ENCODE assay signal across 8 mouse cellular contexts in the genomic region with DNA sequence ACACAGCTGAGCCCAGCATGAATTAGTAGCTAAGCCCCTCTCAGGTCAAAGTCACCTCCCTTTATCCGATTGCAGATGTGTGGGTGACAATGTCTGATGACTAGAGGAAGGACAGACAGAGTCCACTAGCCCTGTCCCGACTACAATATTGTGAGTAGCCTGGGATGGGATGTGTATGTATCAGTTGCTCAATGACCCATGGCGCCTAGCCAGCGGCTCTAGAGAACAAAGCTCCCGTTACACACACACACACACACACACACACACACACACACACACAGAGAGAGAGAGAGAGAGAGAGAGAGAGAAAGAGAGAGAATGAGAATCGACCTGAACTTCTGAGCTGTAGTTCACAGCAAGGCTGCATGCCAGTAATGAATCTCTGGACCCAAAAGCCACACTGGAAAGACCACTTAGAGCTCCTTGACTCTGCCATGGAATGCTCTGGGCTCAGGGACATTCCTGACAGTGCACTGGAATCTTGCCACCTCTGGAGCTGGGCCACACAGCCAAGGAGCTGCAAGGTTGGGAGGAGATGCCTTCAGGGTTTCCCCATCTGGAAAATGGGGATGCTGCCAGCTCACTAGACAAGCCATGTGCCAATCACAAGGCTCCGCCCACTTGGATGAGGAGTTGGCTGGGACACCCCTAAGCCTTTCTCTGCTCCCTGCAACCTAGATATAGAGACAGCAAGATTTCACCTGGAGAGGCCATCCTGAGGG. TPM values are rescaled to one million over a fixed set of nuclear protein-coding genes. Genes with fewer than 3 reads are reported as not detected.
A peak's percentile ranks its signal among the peaks of the same experiment; 100 is the strongest.
DNase-seq lines count a peak whose midpoint lies in the region; ATAC-seq lines count a peak whose summit lies in the region.
"Had no signal": no experiment of that assay in that cellular context is flagged by ENCODE, and none has a peak within 500 bp of the region (broad histone marks: within the 10 kb centered on the region; RNA-seq: fewer than 3 reads in every experiment).

No protein-coding gene starts in this region.

- peak; percentile 39 for DNase-seq in ovary, postnatal 36 days (ENCODE audit: low spot score)
- no peak for DNase-seq in ovary, adult 18-20 months (ENCODE audit: low spot score)
- peak; percentile 24 to 26 for DNase-seq in cerebellum, adult 18-20 months
- peak; percentile 58 for DNase-seq in heart, postnatal 4 days
- peak; percentile 81 for DNase-seq in skeletal muscle tissue, adult 2 months (ENCODE audit: low read depth, low spot score)
- DNase-seq in embryo, embryonic 10.5 days (ENCODE audit: low spot score): no peak
- DNase-seq: thymus, adult 18-20 months had no signal

- no peak for ATAC-seq in megakaryocyte progenitor cell, adult 5-6 weeks (replicated peaks; ENCODE audit: poor library complexity)

RNA-seq across cellular contexts. Expression of gene Pdgfa, which starts 6.3 kb away (rescaled TPM):
- 10 to 100 TPM; 54.5 to 59.3 TPM for total RNA-seq in heart, postnatal 4 days (2021)
- total RNA-seq in megakaryocyte progenitor cell, adult 5-6 weeks (2015): 0.25 and 0.71 TPM in 2 replicates
- total RNA-seq in megakaryocyte progenitor cell, adult 5-6 weeks (2017): 1.3 TPM in 1 of 2 replicates, not detected in the other

Comparison
In these comparisons a context has a peak if more than half of its experiments do, and no peak if none do; other contexts are left out.
1. DNase-seq: peak in ovary, postnatal 36 days (single experiment), cerebellum, adult 18-20 months (2 of 2), heart, postnatal 4 days (single experiment) and skeletal muscle tissue, adult 2 months (single experiment); none in ovary, adult 18-20 months (single experiment) and embryo, embryonic 10.5 days (single experiment).
2. RNA of gene Pdgfa, which starts 6.3 kb away (total RNA-seq): 54.5 to 59.3 TPM in heart, postnatal 4 days; 0.25 to 1.3 TPM in megakaryocyte progenitor cell, adult 5-6 weeks; every median in the first group is over 10 times any median in the second.